Mouse (Mus musculus): ENCODE data around the gene B3gat1. TPM values are rescaled to one million over a fixed set of nuclear protein-coding genes. Genes with fewer than 3 reads are reported as not detected.

B3gat1 gene
- total and polyA plus RNA-seq, 2 experiments, result not detected

- no peaks in the 10 kb centered on the region for H3K27me3 ChIP-seq (ENCODE audit: control insufficient read depth, insufficient read depth, low read length)
- no peaks in the 10 kb centered on the region for H3K36me3 ChIP-seq (ENCODE audit: control insufficient read depth, insufficient read depth, low read length)
- no peak overlapping the region for H3K27ac ChIP-seq (replicated peaks; ENCODE audit: insufficient read depth, low read depth, low read length)
- no peaks in the 10 kb centered on the region for H3K79me2 ChIP-seq (ENCODE audit: control insufficient read depth, insufficient read depth, low read length)
- TF ChIP-seq CTCF (IDR thresholded peaks at IDR 0.05; ENCODE audit: low read depth, low read length) (no peak), POLR2A (IDR thresholded peaks at IDR 0.05; ENCODE audit: extremely low read depth, insufficient read depth, low read length) (no peak)
- no peak overlapping the region for H3K9ac ChIP-seq (ENCODE audit: low read depth, low read length)
- H3K4me1 ChIP-seq (ENCODE audit: control insufficient read depth, insufficient read depth, low read length), result no peaks in the 10 kb centered on the region
- no peak for DNase-seq (ENCODE audit: extremely low read depth, low read depth, low spot score)
- 57% methylated on average over 2 of the region's 2 CpGs for WGBS
- no peak overlapping the region for H3K4me3 ChIP-seq (ENCODE audit: insufficient read depth, low read depth, low read length)
These were observed 6.1 kb upstream of the B3gat1 start for GRCm38 (mm10) chr9:26727445-26727844.

DNA sequence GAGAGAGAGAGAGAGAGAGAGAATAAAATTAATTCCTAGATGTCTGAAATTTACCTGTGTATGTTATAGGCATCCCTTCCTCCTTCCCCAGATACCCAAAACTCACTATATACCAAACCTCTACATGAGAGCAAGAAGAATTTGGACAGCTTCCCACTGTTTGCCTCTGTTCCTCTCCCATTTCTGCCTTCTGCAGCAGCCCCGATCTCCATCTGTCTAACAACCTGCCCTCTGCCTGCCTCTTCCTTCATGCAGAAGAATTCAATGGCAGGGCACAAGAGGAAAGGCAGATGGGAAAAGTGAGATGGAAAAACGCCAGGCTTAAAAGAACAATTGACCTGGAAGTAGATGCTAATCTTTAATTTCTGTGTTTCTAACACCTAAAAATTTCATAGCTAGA is 5.0 kb upstream of the B3gat1 start:
- TF ChIP-seq CTCF (IDR thresholded peaks at IDR 0.05; ENCODE audit: low read depth, low read length) (no peak), POLR2A (IDR thresholded peaks at IDR 0.05; ENCODE audit: extremely low read depth, insufficient read depth, low read length) (no peak)
- WGBS, result 59% methylated on average over 2 of the region's 2 CpGs
- H3K27ac ChIP-seq (replicated peaks; ENCODE audit: insufficient read depth, low read depth, low read length), result no peak overlapping the region

GRCm38 (mm10) chr9:26733986-26734385 is 458 bp downstream of the B3gat1 start:
- H3K9ac ChIP-seq (ENCODE audit: low read depth, low read length), result no peak overlapping the region
- no peaks in the 10 kb centered on the region for H3K4me1 ChIP-seq (ENCODE audit: control insufficient read depth, insufficient read depth, low read length)
- no peaks in the 10 kb centered on the region for H3K79me2 ChIP-seq (ENCODE audit: control insufficient read depth, insufficient read depth, low read length)
- H3K27me3 ChIP-seq (ENCODE audit: control insufficient read depth, insufficient read depth, low read length), result peaks cover 10% of the 10 kb centered on the region; the same call in 1 of the 2 replicates
- WGBS, result 4% methylated on average over 37 of the region's 37 CpGs
- no peak for DNase-seq (ENCODE audit: extremely low read depth, low read depth, low spot score)
- no peak overlapping the region for H3K4me3 ChIP-seq (ENCODE audit: insufficient read depth, low read depth, low read length)
- no peaks in the 10 kb centered on the region for H3K36me3 ChIP-seq (ENCODE audit: control insufficient read depth, insufficient read depth, low read length)
- no peak for TF ChIP-seq CTCF (IDR thresholded peaks at IDR 0.05; ENCODE audit: low read depth, low read length)
- no peak for TF ChIP-seq POLR2A (IDR thresholded peaks at IDR 0.05; ENCODE audit: extremely low read depth, insufficient read depth, low read length)
- no peak overlapping the region for H3K27ac ChIP-seq (replicated peaks; ENCODE audit: insufficient read depth, low read depth, low read length)

More for the DNA sequence above, 5.0 kb upstream of the B3gat1 start:
- 0 out of 2 replicates have a peak, but pooled peaks cover 4% of the 10 kb centered on the region for H3K27me3 ChIP-seq (ENCODE audit: control insufficient read depth, insufficient read depth, low read length)
- no peak for DNase-seq (ENCODE audit: extremely low read depth, low read depth, low spot score)
- no peaks in the 10 kb centered on the region for H3K36me3 ChIP-seq (ENCODE audit: control insufficient read depth, insufficient read depth, low read length)
- no peak overlapping the region for H3K4me3 ChIP-seq (ENCODE audit: insufficient read depth, low read depth, low read length)
- no peak overlapping the region for H3K9ac ChIP-seq (ENCODE audit: low read depth, low read length)
- no peaks in the 10 kb centered on the region for H3K4me1 ChIP-seq (ENCODE audit: control insufficient read depth, insufficient read depth, low read length)
- H3K79me2 ChIP-seq (ENCODE audit: control insufficient read depth, insufficient read depth, low read length), result no peaks in the 10 kb centered on the region

- peaks cover 10% of the 10 kb centered on the region; the same call in 1 of the 2 replicates for H3K27me3 ChIP-seq (ENCODE audit: control insufficient read depth, insufficient read depth, low read length)
These were observed 3.6 kb downstream of the B3gat1 start for GRCm38 (mm10) chr9:26737116-26737515.

DNA sequence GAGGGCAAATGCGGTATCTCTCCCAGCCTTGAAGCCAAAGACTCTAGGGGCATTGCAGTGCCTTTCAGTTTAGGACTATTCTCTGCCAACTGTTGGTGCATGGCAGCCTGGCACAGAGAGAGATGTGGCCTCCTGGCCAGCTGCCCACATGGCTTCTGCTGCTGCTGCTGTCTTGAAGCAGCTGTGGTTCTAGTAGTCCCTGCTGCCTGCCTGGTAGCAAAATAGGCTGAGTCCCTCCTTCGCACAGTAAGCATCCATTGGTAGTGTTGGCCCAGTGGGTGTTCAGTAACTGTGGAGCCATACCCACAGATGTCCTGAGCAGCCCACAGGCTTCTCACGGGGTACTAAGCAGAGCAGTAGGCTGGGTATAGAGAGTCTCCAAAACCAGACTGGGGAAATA is 9.3 kb downstream of the B3gat1 start:
- Histone ChIP-seq H3K27ac (replicated peaks; ENCODE audit: insufficient read depth, low read depth, low read length) (no peak overlapping the region), H3K4me1 (ENCODE audit: control insufficient read depth, insufficient read depth, low read length) (no peaks in the 10 kb centered on the region), H3K27me3 (ENCODE audit: control insufficient read depth, insufficient read depth, low read length) (no peaks in the 10 kb centered on the region), H3K36me3 (ENCODE audit: control insufficient read depth, insufficient read depth, low read length) (no peaks in the 10 kb centered on the region), H3K79me2 (ENCODE audit: control insufficient read depth, insufficient read depth, low read length) (no peaks in the 10 kb centered on the region), H3K9ac (ENCODE audit: low read depth, low read length) (no peak overlapping the region), H3K4me3 (ENCODE audit: insufficient read depth, low read depth, low read length) (no peak overlapping the region)
- no peak for DNase-seq (ENCODE audit: extremely low read depth, low read depth, low spot score)
- WGBS, result 83% methylated on average over 3 of the region's 3 CpGs
- TF ChIP-seq CTCF (IDR thresholded peaks at IDR 0.05; ENCODE audit: low read depth, low read length), result no peak

More at GRCm38 (mm10) chr9:26737116-26737515, 3.6 kb downstream of the B3gat1 start:
- no peaks in the 10 kb centered on the region for H3K79me2 ChIP-seq (ENCODE audit: control insufficient read depth, insufficient read depth, low read length)
- H3K4me1 ChIP-seq (ENCODE audit: control insufficient read depth, insufficient read depth, low read length), result no peaks in the 10 kb centered on the region
- DNase-seq (ENCODE audit: extremely low read depth, low read depth, low spot score), result no peak
- no peaks in the 10 kb centered on the region for H3K36me3 ChIP-seq (ENCODE audit: control insufficient read depth, insufficient read depth, low read length)
- H3K4me3 ChIP-seq (ENCODE audit: insufficient read depth, low read depth, low read length), result no peak overlapping the region
- TF ChIP-seq CTCF (IDR thresholded peaks at IDR 0.05; ENCODE audit: low read depth, low read length) (no peak), POLR2A (IDR thresholded peaks at IDR 0.05; ENCODE audit: extremely low read depth, insufficient read depth, low read length) (no peak)
- WGBS, result 65% methylated on average over 5 of the region's 5 CpGs
- no peak overlapping the region for H3K27ac ChIP-seq (replicated peaks; ENCODE audit: insufficient read depth, low read depth, low read length)
- H3K9ac ChIP-seq (ENCODE audit: low read depth, low read length), result no peak overlapping the region

DNA sequence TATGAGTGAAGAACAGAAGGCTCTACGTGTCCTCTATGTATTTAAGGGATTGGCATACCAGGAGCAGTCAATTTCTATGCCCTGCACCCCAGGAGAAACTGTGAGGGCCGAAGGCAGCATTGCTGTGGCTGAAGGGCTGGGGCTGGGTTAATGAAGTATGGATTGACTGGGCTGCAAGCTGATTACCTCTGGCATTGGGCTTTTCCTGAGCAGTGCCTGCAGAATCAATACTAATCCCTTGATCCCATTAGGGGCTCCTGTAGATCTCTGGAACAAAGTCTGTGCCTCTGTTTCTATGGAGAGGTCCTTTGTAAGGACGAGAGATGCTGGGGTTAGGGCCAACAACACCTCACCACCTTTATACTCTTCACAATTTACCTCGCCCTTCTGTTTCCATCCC is 13.6 kb downstream of the B3gat1 start:
- no peak overlapping the region for H3K4me3 ChIP-seq (ENCODE audit: insufficient read depth, low read depth, low read length)
- no peaks in the 10 kb centered on the region for H3K36me3 ChIP-seq (ENCODE audit: control insufficient read depth, insufficient read depth, low read length)
- no peaks in the 10 kb centered on the region for H3K4me1 ChIP-seq (ENCODE audit: control insufficient read depth, insufficient read depth, low read length)
- TF ChIP-seq CTCF (IDR thresholded peaks at IDR 0.05; ENCODE audit: low read depth, low read length) (no peak), POLR2A (IDR thresholded peaks at IDR 0.05; ENCODE audit: extremely low read depth, insufficient read depth, low read length) (no peak)
- 38% methylated on average over 4 of the region's 4 CpGs for WGBS
- H3K27ac ChIP-seq (replicated peaks; ENCODE audit: insufficient read depth, low read depth, low read length), result no peak overlapping the region
- no peak for DNase-seq (ENCODE audit: extremely low read depth, low read depth, low spot score)
- H3K79me2 ChIP-seq (ENCODE audit: control insufficient read depth, insufficient read depth, low read length), result no peaks in the 10 kb centered on the region
- no peaks in the 10 kb centered on the region for H3K27me3 ChIP-seq (ENCODE audit: control insufficient read depth, insufficient read depth, low read length)
- no peak overlapping the region for H3K9ac ChIP-seq (ENCODE audit: low read depth, low read length)
